Mouse (Mus musculus): Measurements from ENCODE around the gene Bcr.

- no peak for TF ChIP-seq CTCF (IDR thresholded peaks at IDR 0.05; ENCODE audit: low read depth)
- no peak for TF ChIP-seq EP300 (optimal IDR thresholded peaks at IDR 0.05)
These were observed 87.9 kb downstream of the Bcr start for GRCm38 (mm10) chr10:75148295-75148694.

All from stomach, postnatal 0 days (tissue).